Mouse (Mus musculus) CH12.LX (cell line): ENCODE results near the gene Gm49384. TPM values are rescaled to one million over a fixed set of nuclear protein-coding genes. Genes with fewer than 3 reads are reported as not detected.
A peak's percentile ranks its signal among the peaks of the same experiment; 100 is the strongest.
"Not testable (repeated sequence)": the region's sequence is repeated elsewhere in the genome, so short reads cannot be mapped to it uniquely, and the experiment has no call there.

Source experiments
- DNase-seq: peaks from one replicate; pipeline ENCODE4 v3.0.0-alpha.2; 2013; ENCODE audit errors: extremely low read depth
- H3K27ac ChIP-seq: 2 replicates; pipeline ENCODE4 v1.5.1; 2012; ENCODE audit warnings: low read depth, mild to moderate bottlenecking, control low read depth, moderate library complexity; ENCODE audit not compliant: insufficient read depth
- H3K27me3 ChIP-seq: replicated peaks from 2 replicates; pipeline ENCODE3; 2012; ENCODE audit warnings: inconsistent platforms
- H3K36me3 ChIP-seq, 2 experiments: replicated peaks in 1 of 2; 2 replicates each; pipeline versions ENCODE3 to v1.6.1; 2012; ENCODE audit warnings: inconsistent platforms in 1 of 2, low read length in 1 of 2, mild to moderate bottlenecking in 1 of 2, mixed read lengths in 1 of 2, moderate library complexity in 1 of 2; ENCODE audit not compliant: control insufficient read depth in 1 of 2, insufficient read depth in 1 of 2
- H3K4me1 ChIP-seq, 2 experiments: 2 replicates each; pipeline ENCODE4 v1.6.1; 2012; ENCODE audit warnings: inconsistent platforms in 1 of 2, moderate library complexity in 1 of 2; ENCODE audit not compliant: insufficient read depth in 2 of 2, control insufficient read depth in 1 of 2
- H3K4me2 ChIP-seq: 2 replicates; pipeline ENCODE4 v1.6.1; 2012; ENCODE audit warnings: low read depth, mild to moderate bottlenecking, control low read depth; ENCODE audit not compliant: poor library complexity, insufficient read depth, severe bottlenecking
- H3K4me3 ChIP-seq, 3 experiments: fragments of 150-350 bp in 1 of 3; sonication (generic) in 1 of 3; replicated peaks in 1 of 3; 2 replicates each; pipeline versions ENCODE3 to v1.5.1; 2011 to 2012; ENCODE audit warnings: low read depth in 2 of 3, low read length in 2 of 3, mild to moderate bottlenecking in 2 of 3, moderate library complexity in 2 of 3, control low read depth in 1 of 3, improper control_type of control experiment in 1 of 3, inconsistent platforms in 1 of 3, mixed read lengths in 1 of 3; ENCODE audit not compliant: poor library complexity in 1 of 3
- H3K79me2 ChIP-seq: replicated peaks from 2 replicates; pipeline ENCODE4 v1.6.1; 2012; ENCODE audit warnings: mild to moderate bottlenecking, moderate library complexity; ENCODE audit not compliant: control insufficient read depth, poor library complexity, insufficient read depth, severe bottlenecking; ENCODE audit errors: extremely low read depth
- H3K9ac ChIP-seq: 2 replicates; pipeline ENCODE4 v1.6.1; 2012; ENCODE audit warnings: low read depth, mild to moderate bottlenecking, control low read depth, moderate library complexity; ENCODE audit not compliant: insufficient read depth
- H3K9me3 ChIP-seq: replicated peaks from 2 replicates; pipeline ENCODE3; 2012; ENCODE audit warnings: low read length, inconsistent platforms, mixed read lengths
- BHLHE40 ChIP-seq: IDR thresholded peaks from 2 replicates; pipeline ENCODE4 v1.6.1; 2011; ENCODE audit warnings: mild to moderate bottlenecking, low read depth, low read length, improper control_type of control experiment
- CHD2 ChIP-seq: IDR thresholded peaks from 2 replicates; pipeline ENCODE4 v1.6.1; 2011; ENCODE audit warnings: low read length, improper control_type of control experiment
- CTCF ChIP-seq, 2 experiments: IDR thresholded peaks in 1 of 2; conservative IDR thresholded peaks in 1 of 2; 2 replicates each; pipeline ENCODE4 v1.5.1; 2011 to 2012; ENCODE audit warnings: low read depth in 2 of 2, low read length in 2 of 2, improper control_type of control experiment in 1 of 2, inconsistent platforms in 1 of 2, mild to moderate bottlenecking in 1 of 2, moderate library complexity in 1 of 2
- ELF1 ChIP-seq: IDR thresholded peaks from 2 replicates; pipeline ENCODE4 v1.6.1; 2014; ENCODE audit warnings: low read depth, mild to moderate bottlenecking, inconsistent platforms, low read length, improper control_type of control experiment
- HCFC1 ChIP-seq: IDR thresholded peaks from 2 replicates; pipeline ENCODE4 v1.6.1; 2012; ENCODE audit warnings: low read depth, mild to moderate bottlenecking, inconsistent platforms, low read length, improper control_type of control experiment
- IRF4 ChIP-seq: IDR thresholded peaks from 2 replicates; pipeline ENCODE4 v1.6.1; 2014; ENCODE audit warnings: low read depth, mild to moderate bottlenecking, inconsistent platforms, low read length, improper control_type of control experiment
- JUND ChIP-seq: conservative IDR thresholded peaks from 2 replicates; pipeline ENCODE4 v1.6.1; 2011; ENCODE audit warnings: low read depth, low read length, improper control_type of control experiment
- KAT2A ChIP-seq: IDR thresholded peaks from 2 replicates; pipeline ENCODE4 v1.6.1; 2012; ENCODE audit warnings: low read length, improper control_type of control experiment, inconsistent platforms; ENCODE audit not compliant: insufficient replicate concordance
- MAFK ChIP-seq: IDR thresholded peaks from 2 replicates; pipeline ENCODE4 v1.6.1; 2011; ENCODE audit warnings: low read length, improper control_type of control experiment; ENCODE audit not compliant: insufficient replicate concordance
- MAX ChIP-seq: IDR thresholded peaks from 2 replicates; pipeline ENCODE4 v1.6.1; 2011; ENCODE audit warnings: low read length, improper control_type of control experiment
- MEF2A ChIP-seq: IDR thresholded peaks from 2 replicates; pipeline ENCODE4 v1.6.1; 2014; ENCODE audit warnings: low read depth, mild to moderate bottlenecking, inconsistent platforms, low read length, improper control_type of control experiment, borderline replicate concordance
- MYC ChIP-seq: IDR thresholded peaks from 2 replicates; pipeline ENCODE4 v1.6.1; 2011; ENCODE audit warnings: low read depth, mild to moderate bottlenecking, improper control_type of control experiment, low read length
- NELFE ChIP-seq: IDR thresholded peaks from 2 replicates; pipeline ENCODE4 v1.6.1; 2011; ENCODE audit warnings: low read depth, low read length, improper control_type of control experiment
- NRF1 ChIP-seq: IDR thresholded peaks from 2 replicates; pipeline ENCODE4 v1.6.1; 2014; ENCODE audit warnings: low read depth, mild to moderate bottlenecking, inconsistent platforms, low read length, improper control_type of control experiment, moderate library complexity
- POLR2A ChIP-seq: IDR thresholded peaks from 2 replicates; pipeline ENCODE4 v1.6.1; 2011; ENCODE audit warnings: low read depth, mild to moderate bottlenecking, improper control_type of control experiment, low read length
- POLR2AphosphoS2 ChIP-seq: IDR thresholded peaks from 2 replicates; pipeline ENCODE4 v1.6.1; 2011; ENCODE audit warnings: low read depth, low read length, improper control_type of control experiment
- RAD21 ChIP-seq: IDR thresholded peaks from 2 replicates; pipeline ENCODE4 v1.6.1; 2011; ENCODE audit warnings: low read depth, mild to moderate bottlenecking, low read length, improper control_type of control experiment, moderate library complexity
- SIN3A ChIP-seq: IDR thresholded peaks from 2 replicates; pipeline ENCODE4 v1.6.1; 2012; ENCODE audit warnings: low read length, improper control_type of control experiment, inconsistent platforms
- SMC3 ChIP-seq: IDR thresholded peaks from 2 replicates; pipeline ENCODE4 v1.6.1; 2011; ENCODE audit warnings: low read depth, low read length, improper control_type of control experiment
- TBP ChIP-seq: conservative IDR thresholded peaks from 2 replicates; pipeline ENCODE4 v1.6.1; 2011; ENCODE audit warnings: low read depth, low read length, improper control_type of control experiment
- TCF12 ChIP-seq: IDR thresholded peaks from 2 replicates; pipeline ENCODE4 v1.6.1; 2014; ENCODE audit warnings: low read depth, mild to moderate bottlenecking, inconsistent platforms, low read length, improper control_type of control experiment
- UBTF ChIP-seq: IDR thresholded peaks from 2 replicates; pipeline ENCODE4 v1.6.1; 2012; ENCODE audit warnings: low read depth, mild to moderate bottlenecking, inconsistent platforms, low read length, improper control_type of control experiment, moderate library complexity
- ZKSCAN1 ChIP-seq: IDR thresholded peaks from 2 replicates; pipeline ENCODE4 v1.6.1; 2012; ENCODE audit warnings: low read depth, inconsistent platforms, low read length, improper control_type of control experiment, borderline replicate concordance
- ZMIZ1 ChIP-seq: IDR thresholded peaks from 2 replicates; pipeline ENCODE4 v1.6.1; 2012; ENCODE audit warnings: low read depth, mild to moderate bottlenecking, inconsistent platforms, low read length, improper control_type of control experiment
- ZNF384 ChIP-seq: IDR thresholded peaks from 2 replicates; pipeline ENCODE4 v1.6.1; 2012; ENCODE audit warnings: low read depth, low read length, improper control_type of control experiment, inconsistent platforms
- dilution Hi-C: fragments of 300-500 bp; cut with MboI; formaldehyde crosslinking; loops from 2 replicates; pipeline ENCODE4 v1.14.3; 2020; ENCODE audit warnings: low sequenced_read_pairs; ENCODE audit not compliant: extremely low pct_unique_long_range_greater_than_20kb, extremely low pct_ligation_motif_present
- in situ Hi-C: fragments of 300-500 bp; cut with MboI; formaldehyde crosslinking; loops from 3 replicates; pipeline ENCODE4 v1.14.3; 2019; ENCODE audit warnings: low sequenced_read_pairs, low pct_ligation_motif_present, low pct_unique_long_range_greater_than_20kb, mixed read lengths
- polyA plus RNA-seq: library from polyadenylated mRNA; unstranded; fragments of >175 nt; gene quantifications from 2 replicates; pipeline ENCODE4 v1.2.1, GENCODE M21; 2012; ENCODE audit warnings: low read depth; ENCODE audit not compliant: insufficient read length
- total RNA-seq, 2 experiments: library from RNA; depleted of rRNA; stranded (reverse); fragments of 300-350 nt in 1 of 2; fragments of >200 nt in 1 of 2; gene quantifications; 2 replicates each; pipeline ENCODE4 v1.2.3; 2012 to 2014

The Gm49384 gene
- total and polyA plus RNA-seq, 3 experiments, result 23.4 to 54.9 (median 34.4) TPM

- Histone ChIP-seq H3K9me3 (no peaks in the 10 kb centered on the region), H3K9ac (no peak overlapping the region), H3K4me3 (peak overlapping the region in 2 of 3 experiments; percentile 28 to 31), H3K36me3 (peaks cover 19 to 27% of the 10 kb centered on the region in 2 experiments), H3K79me2 (peaks cover 16% of the 10 kb centered on the region), H3K27ac (no peak overlapping the region), H3K27me3 (no peaks in the 10 kb centered on the region), H3K4me1 (peaks cover 4 to 8% of the 10 kb centered on the region in 2 experiments; a peak in 3 of 4 replicates), H3K4me2 (peak overlapping the region; percentile 50; the same call in 1 of the 2 replicates)
- DNase-seq, result peak; percentile 84
- dilution Hi-C loops (no loop called here), in situ Hi-C loops (no loop called here)
- TF ChIP-seq RAD21 (no peak), SMC3 (no peak), TCF12 (no peak), BHLHE40 (peak; percentile 55), NELFE (peak; percentile 34; the same call in 1 of the 2 replicates), ZKSCAN1 (no peak), IRF4 (0 out of 2 replicates have a peak, but pooled peaks have one; percentile 7), ZNF384 (peak; percentile 95), CTCF (conservative IDR thresholded peaks at IDR 0.05 in 1 of 2, IDR thresholded peaks at IDR 0.05 in 1 of 2; ENCODE audit: low read depth in 2 of 2, low read length in 2 of 2) (peak; percentile 52 to 99; a peak in 3 of 4 replicates)
Observed at GRCm38 (mm10) chr12:69159578-69159940, 44.5 kb downstream of the Gm49384 start.

DNA sequence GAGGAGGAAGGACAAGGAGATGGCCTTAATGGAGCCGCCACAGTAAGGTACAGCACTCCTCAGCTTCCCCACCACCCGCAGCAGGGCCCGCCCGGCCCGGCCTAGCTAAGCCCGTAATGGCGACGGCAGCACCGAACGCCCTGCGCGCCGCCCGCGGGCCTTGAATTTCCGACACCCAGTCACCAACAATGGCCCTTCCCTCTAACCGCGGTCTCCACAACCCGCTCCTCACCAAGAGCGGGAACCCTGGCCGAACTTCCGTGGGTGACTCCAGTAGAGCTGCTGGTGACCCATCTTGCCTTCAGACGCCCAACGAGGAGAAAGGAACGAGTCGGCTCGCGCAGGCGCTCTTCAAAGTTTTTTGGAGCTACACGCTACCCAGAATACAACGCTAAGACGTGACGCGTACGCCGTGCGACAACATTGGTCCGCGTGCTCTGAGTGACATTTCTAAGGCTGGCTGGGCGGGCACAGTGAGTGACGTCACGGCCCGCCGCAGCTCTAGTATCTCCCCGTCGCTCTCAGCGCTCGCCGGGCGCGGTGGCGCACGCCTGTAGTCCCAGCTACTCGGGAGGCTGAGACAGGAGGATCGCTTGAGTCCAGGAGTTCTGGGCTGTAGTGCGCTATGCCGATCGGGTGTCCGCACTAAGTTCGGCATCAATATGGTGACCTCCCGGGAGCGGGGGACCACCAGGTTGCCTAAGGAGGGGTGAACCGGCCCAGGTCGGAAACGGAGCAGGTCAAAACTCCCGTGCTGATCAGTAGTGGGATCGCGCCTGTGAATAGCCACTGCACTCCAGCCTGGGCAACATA is 45.1 kb downstream of the Gm49384 start, which contains the start of gene Rps29:
Gene Rps29 (minus strand): TSS at position 422 of the 813 bp plus-strand sequence.
- DNase-seq, result peak; percentile 99
- H3K27me3 ChIP-seq, H3K9me3 ChIP-seq, in situ Hi-C loops, H3K4me1 ChIP-seq: not testable (repeated sequence)
- peak within 1 kb of the TSS; percentile 87 to 99 (median 95) for H3K4me3 ChIP-seq
- H3K79me2 ChIP-seq, result peaks cover 16% of the 10 kb centered on the region
- H3K9ac ChIP-seq, result peak within 1 kb of the TSS; percentile 84
- H3K36me3 ChIP-seq, result peaks cover 19 to 27% of the 10 kb centered on the region in 2 experiments
- peak within 1 kb of the TSS; percentile 99 for H3K4me2 ChIP-seq
- TF ChIP-seq NRF1, result peak; percentile 83
- TF ChIP-seq HCFC1, result peak; percentile 83
- TF ChIP-seq TBP, result peak; percentile 96
- TF ChIP-seq CHD2, result 0 out of 2 replicates have a peak, but pooled peaks have one; percentile 28
- peak; percentile 86 for TF ChIP-seq MAFK
- TF ChIP-seq ZMIZ1, result peak; percentile 89
- peak; percentile 25; the same call in 1 of the 2 replicates for TF ChIP-seq BHLHE40
- TF ChIP-seq POLR2AphosphoS2, result peak; percentile 83; the same call in 1 of the 2 replicates
- peak; percentile 62 for TF ChIP-seq SIN3A
- peak; percentile 91 for TF ChIP-seq ELF1
- 0 out of 2 replicates have a peak, but pooled peaks have one; percentile 49 for TF ChIP-seq MEF2A
- TF ChIP-seq MAX, result peak; percentile 81
- peak; percentile 85 for TF ChIP-seq KAT2A
- 0 out of 2 replicates have a peak, but pooled peaks have one; percentile 8 for TF ChIP-seq JUND
- TF ChIP-seq MYC, result peak; percentile 92
- TF ChIP-seq UBTF, result peak; percentile 38; the same call in 1 of the 2 replicates
- TF ChIP-seq TCF12, result peak; percentile 93
- TF ChIP-seq POLR2A, result peak; percentile 98
- peak; percentile 98 for TF ChIP-seq NELFE
- TF ChIP-seq, all 38 proteins: peak for 19; not testable (repeated sequence) for 19
- dilution Hi-C loops, result not testable (repeated sequence)
- peak within 1 kb of the TSS; percentile 88 for H3K27ac ChIP-seq
